Mouse (Mus musculus) A20 (cell line): Measurements from ENCODE around the gene Acox3.

Experiments
- DNase-seq: peaks from one replicate; pipeline ENCODE4 v3.0.0-alpha.2; 2011; ENCODE audit warnings: low read depth, low spot score

Gene Acox3

DNA sequence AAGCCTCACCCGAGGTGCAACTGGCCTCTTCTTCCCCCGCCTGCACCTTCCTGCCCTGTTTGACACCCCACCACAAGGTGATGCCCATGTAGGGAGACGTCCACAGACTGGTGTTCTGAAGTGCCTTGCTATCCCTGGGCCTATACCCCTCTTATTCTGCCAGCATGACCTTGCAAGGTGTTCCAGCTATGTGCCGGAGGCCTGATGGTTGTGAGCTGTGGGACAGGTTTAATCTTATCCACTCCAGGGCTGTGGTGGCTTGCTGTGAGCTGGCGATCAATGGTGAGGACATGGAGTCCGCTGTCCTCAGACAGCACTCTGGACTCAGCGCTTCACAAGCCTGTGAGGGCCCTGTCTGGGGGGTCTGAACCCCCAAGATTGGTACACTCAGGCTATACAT is 27.5 kb downstream of the Acox3 start:
- no peak for DNase-seq

DNA sequence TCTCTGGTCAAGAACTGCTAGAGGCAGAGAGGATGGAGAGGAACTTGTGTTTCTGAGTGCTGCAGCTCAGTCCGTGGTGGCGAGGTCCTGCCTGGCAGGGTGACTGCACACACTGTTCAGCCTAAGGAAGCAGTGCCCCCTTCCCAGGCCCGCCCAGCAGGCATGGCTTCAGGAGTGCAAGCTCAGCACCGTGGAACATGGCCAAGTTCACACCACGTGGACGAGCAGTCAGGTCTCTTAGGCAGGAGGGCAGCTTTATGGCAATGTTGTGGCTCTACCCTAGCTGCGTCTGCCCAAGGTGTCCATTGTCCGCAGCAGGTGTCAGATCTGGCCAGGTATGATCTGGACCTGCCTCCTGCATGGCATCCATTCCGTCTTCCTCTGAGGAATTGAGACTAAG is 28.3 kb downstream of the Acox3 start:
- no peak for DNase-seq

DNA sequence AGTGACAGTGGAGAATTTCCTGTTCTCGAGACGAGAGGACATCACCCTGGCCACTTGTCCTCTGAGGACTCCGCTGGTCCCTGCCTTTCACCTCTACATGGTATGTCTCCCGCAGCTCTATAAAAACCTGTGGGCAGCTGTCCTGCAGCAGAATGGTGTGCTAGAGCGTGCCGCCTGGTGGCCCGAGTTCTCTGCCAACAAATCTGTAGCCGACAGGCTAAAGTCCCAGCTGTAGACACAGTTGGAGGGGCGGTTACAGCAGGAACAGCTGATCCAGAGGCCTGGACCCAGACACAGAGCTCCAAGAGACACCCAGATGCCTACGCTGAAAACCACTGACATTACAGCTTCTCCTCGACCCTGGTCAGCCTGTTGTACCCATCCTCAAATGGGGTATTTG is 29.1 kb downstream of the Acox3 start:
- no peak for DNase-seq

DNA sequence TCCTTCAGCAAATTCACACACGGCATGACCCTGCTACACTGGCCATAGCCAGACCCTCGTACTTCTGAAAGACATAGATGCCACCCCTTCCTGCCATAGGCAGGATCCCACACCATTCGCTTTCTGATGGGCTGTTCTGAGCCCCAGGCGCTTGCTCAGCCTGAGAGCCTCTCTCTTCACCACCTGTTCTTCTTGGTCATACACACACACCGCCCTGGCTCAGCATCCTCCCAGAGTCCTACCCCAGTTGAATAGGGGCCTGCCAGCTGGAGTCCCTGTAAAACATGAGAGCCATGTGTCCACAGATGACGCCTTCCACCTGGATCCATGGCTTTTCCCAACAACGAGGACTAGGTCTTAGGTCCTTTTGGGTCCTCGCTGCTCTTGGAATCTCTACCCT is 29.9 kb downstream of the Acox3 start:
- no peak for DNase-seq

DNA sequence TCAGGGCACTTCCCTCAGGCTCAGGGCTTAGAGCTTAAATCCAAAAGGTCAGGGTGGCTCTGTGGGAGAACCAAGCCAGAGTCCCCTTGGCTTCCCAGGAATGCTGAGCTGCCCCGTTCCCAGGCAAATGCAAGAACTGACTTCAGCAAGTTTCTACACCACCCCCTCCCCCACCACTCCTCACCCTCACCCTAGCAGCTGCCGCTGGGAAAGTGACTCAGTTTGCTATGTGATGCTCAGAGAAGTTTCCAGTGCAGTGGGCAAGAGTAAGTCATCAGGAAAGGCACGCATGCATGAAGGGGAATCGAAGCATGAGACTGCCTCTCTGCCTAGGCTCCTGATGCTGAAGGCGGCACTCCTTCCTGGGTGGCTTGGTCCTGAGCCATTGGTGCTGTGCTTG is 34.1 kb downstream of the Acox3 start:
- no peak for DNase-seq

DNA sequence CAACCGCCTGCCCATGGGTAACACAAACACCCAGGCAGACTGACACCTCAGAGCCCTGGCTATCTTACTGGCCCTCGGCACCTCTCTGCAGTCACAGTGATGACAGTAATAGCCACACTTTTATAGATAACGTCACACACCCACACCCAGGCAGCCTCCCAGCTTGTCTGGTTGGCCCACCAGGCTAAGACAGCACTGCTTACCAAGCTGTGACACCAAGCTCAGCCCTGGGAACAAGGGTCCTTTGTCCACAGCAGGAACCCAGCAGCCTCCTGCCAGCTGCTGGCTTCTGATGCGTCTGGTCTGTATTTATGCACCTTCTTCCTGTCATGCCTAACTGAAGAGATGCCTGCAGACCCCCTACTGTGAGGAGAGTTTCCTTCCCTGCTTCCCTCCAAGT is 38.3 kb downstream of the Acox3 start:
- DNase-seq, result no peak

DNA sequence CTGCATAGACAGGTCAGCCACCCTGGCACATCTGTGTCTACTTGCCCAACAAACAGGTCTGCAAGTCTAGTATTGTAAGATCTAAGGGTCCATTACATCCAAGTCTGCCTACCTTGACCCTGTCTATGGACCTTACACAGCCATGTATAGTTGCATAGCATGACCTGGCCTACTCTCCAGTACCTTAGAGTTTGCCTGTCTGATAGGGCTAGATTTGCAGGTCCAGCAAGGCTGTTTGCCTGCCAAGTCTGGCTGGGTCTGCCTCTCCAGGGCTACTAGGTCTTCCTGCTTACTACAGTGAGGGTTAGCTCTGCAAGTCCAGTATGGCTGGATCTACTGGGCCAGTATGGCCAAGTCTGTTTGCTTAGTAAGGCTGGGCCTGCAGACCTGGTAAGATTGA is 41.0 kb downstream of the Acox3 start:
- no peak for DNase-seq

DNA sequence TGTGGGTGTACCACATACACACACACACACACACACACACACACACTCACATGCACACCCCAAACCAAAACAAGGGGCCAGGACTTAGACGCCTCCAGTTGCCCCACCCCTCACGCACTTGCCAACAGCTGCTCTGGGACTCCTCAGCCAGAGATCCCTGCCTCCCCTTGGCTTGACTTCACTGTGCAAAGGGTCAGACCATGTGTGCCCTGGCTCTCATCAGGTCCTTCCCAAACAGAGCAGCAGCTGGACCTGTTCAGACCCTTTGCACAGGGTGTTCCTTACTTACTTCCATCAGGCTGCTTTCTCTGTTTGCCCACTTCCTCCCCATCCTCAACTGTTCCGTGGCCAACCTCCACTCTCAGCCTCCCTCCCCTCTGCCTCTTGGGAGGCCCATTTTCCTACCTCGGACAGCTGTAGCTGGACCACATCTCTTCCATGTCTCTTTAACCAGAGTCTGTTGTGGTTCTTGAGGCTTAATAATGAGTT is 42.0 kb downstream of the Acox3 start:
- no peak for DNase-seq

DNA sequence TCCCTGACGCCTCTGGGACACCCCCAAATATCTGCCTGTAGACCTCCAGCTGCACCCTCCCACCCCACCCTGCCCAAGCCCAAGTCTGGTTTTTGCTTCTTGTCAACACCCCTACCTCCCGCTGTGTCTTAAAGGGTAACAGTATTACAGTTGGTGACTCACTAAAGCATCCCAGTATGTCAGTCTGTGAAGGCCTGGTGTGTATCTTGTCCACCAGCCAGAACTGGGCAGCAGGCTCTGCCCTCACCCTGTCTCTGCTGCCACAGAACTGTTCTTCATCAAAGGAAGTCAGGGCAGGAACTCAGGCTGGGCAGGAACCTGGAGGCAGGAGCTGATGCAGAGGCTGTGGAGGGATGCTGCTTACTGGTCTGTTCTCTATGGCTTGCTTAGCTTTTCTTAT is 43.6 kb downstream of the Acox3 start:
- DNase-seq, result no peak

DNA sequence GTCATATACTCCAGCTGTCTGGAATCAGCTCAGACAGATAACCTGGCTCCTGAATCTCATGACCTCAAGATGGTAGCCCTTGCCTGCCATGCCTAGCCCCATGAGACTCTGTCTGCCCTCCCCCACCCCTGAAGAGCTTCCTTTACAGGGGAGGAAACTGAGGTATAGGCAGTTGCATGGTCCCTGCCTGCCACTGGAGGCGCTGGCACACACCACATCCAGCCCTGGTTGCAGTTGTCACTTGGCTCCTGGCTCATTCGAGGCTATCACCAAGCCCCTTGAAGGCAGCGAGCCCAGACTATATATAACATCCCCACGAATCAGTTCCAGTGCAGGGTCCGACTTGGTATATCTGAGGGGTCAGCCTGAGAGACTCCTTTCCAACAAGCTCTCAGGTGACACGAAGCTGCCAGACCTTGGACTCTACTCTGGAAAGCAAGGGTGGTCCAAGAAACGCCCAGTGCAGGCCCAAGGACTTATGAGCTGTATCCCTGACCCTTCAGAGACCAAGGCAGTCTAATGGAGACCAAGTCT is 44.5 kb downstream of the Acox3 start:
- DNase-seq, result peak; percentile 19

DNA sequence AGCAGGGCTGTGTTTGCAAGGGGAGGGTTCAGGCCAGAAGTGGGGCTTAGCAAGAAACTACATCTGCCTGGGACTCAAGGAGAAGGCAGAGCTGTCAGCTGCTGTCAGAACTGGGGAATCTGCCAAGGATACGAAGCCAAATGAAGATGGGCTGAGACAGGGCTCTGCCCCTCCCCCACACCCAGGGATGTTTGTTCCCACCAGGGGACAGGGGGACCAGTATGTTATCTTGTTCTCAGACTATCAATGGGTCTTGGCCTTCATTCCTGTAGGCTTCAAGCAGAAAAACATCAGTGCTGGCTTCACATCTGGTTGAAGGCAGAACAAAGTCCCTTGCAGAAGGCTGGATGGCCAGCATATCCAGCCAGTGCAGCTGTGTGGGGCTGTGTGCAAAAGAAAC is 45.8 kb downstream of the Acox3 start:
- no peak for DNase-seq

DNA sequence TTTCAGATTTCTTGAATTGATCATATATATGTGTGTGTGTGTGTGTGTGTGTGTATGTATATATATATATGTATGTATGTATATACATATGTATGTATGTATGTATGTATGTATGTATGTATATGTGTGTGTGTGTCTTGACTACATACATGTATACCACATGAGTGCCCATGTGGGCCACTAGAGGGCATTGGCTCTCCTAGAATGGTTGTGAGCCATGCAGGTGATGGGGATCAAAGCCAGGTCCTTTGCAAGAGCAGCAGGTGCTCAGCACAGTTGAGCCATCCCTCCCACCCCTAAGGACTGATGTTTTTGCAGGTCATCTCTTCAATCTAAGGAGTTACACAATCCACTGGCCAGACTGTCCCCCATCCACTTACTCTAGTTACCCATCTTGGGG is 46.5 kb downstream of the Acox3 start:
- peak; percentile 22 for DNase-seq

DNA sequence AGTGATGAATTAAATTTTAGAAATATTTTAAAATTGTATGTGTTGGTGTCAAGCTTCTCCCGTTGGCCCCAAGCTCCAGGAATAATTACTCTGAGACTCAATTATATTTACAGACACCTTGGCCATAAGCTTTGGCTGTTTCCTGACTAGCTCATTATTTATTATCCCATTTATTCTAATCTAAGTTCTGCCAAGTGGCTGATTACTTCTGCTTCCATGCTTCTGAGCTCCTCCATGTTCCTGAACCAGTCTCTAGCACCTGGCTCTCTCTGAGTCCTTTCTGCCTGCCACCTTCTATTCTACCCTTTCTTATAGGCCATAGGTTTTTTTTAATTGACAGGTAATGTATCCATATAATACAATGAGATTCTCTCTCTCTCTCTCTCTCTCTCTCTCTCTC is 47.9 kb downstream of the Acox3 start:
- no peak for DNase-seq

DNA sequence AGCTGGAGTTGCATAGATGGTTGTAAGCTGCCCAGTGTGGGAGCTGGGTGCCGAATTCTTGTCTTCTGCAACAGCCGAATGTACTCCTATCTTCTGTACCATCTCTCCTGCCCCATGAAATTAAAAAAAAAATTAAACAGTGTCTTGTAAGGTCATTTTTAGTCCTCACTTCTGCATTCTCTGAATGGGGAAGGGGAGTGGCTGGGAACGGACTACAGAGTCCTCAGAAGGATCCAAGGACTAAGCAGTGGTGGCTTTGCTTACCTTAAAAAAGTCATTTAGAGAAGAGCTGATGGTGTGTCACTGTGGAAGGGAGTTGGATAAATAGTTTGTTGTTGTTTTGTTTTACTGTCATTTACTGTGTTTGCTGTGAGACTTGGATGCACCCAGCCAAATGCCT is 48.4 kb downstream of the Acox3 start:
- no peak for DNase-seq

DNA sequence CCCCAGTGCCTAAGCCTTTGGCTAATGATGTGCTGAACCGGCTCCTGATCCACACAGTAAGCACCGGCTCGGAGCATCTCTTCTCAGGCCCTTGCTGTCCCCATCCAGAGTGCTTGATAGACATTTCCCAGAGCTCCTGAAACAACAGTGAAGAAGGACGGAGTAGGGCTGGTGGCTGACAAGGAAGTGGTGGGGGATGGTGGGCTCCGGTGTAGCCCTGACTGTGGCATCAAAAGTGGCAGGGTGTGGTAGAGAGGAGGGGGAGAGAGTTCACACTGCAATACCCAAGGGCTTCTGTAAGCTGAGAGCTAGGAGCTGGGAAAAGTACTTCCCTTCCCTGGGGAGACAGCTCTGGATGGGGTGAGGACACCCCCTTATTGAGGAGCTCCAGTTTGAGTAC is 48.9 kb downstream of the Acox3 start:
- no peak for DNase-seq

DNA sequence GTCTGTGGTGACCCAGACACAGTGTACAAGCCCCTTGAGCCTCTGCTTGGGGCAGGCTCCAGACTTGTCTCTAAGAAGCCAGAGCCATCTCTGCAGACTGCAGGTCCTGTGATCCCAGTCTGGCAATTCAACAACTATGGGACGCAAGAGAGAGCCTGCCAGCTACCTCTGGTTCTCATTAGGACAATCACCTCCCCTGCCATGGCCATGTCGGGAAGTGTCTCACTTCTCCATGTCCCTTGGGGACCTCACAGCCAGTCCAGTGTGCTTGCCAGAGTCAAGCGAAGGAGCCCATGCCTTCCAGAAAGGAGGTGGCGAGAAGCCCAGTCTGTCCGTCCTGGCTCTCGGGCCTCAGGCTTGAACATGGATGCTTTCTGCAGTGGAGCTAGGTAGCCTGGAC is 50.0 kb downstream of the Acox3 start:
- no peak for DNase-seq

DNA sequence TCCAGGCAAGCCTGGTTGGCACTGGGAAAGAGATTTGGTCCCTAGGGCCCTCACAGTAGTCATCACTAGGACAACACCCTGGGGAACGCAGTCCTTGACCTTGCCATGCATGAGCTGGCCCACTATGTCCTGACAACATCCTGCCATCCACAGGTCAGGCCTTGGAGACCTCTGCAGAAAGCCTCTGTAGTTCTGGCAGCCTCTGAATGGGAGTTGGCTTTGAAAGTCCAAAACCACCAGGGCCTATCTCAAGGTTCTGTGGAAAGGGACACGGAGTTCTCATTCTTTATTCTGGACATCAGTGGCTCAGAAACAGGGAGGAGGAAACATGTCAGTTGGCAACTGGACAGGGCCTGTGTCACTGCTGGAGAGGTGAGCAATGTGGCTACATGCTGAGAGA is 53.2 kb downstream of the Acox3 start:
- DNase-seq, result no peak

DNA sequence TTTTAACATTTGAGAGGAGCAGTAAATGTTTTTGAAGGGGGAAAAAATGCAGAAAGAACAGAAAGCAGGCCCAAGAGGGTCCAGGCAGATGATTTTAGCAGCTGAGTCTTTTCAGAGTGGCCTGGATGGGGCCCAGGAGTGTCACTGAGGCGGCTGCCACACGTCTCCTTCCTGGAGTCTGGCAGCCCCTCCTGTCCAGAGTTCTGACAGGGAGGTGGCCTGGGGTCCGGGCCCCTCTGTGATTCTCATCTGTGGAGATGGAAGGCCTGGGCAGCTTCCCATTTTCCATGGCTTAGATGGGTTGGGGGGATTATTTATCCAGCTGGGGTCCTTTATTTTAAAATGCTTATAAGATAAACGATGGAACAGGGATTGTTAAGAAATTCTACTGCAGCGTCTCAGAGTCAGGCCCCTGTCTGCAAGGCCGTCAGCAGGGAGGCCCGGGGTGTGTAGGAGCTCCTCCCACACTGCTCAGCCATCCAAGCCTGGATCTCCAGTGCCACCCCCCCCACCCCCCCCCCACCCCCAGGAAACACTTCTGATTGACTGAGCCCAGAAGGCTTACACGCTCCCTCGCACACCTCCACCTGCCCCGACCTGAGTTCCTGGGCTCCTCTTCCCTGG is 59.2 kb downstream of the Acox3 start:
- no peak for DNase-seq

DNA sequence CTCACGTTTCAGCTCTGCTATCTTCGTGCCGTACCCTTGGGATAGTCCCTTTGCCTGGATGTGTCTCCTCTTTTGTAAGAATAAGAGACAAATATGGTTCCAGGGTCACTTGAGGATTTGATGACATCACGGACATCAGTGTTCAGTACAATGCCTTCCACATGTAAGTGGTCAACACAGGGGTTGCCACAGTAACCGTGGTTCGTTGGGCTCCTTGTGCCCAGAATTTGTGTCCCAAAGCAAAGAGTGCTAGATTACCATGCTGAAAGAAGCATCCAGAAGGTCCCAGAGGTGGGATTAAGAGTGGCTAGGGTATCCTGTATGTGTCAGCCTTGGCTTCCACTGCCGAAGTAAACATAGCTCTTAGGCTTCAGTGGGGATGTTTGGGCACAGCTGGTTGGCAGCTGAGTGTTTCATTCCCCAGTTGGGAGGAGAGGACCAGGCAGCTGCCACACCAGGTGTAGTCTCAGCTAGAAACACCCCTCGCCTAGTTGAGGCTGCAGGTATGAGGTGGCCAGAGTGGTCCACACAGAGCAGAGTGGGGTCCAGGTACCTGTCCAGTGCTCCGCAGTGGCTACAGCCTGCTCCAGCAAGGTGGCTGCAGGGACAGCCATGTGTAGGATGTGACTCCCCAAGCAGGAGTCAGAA is 60.7 kb downstream of the Acox3 start:
- DNase-seq, result no peak

DNA sequence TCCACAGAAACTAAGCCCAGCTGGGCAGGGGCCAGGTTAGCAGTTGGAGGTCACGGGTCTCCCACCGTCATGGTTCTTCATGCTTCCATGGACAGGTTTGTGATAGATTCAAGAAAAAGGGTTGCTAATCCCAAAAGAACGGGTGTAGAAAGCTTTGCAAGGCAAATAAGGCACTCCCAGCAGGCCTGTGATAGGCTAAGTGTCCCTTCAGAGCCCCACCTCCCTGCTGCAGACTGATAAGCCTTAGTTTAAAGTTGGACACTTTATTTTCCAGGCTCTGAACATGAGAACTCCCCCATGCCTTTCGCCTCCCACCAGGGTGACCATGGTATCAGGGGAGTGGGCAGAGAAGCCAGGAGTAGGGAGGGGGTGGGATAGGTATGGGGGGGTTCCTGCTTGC is 61.2 kb downstream of the Acox3 start:
- DNase-seq, result no peak

DNA sequence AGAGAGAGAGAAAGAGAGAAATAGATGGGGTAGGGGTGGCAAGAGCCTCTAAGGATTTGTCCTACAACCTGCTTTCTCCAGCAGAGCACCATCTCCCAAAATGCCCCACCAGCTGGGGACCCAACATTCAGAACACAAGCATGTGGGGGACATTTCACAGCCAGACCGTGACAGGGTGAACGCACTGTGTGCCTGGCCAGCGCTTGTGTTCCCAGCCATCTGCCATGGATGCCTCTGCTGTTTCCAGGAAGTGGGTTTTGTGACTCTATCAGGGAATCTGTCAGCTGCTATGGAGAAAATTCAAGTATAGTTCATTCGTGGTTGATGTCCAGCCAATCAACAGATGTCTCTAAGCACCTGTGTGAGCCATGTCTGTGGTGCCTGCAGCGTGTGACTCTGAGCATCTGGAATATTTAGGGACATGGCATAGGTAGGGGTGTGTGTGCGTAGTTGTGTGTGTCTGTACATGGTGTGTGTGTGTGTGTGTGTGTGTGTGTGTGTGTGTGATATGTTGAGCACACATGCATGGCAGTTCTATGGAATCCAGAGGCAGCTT is 63.2 kb downstream of the Acox3 start:
- DNase-seq, result no peak

DNA sequence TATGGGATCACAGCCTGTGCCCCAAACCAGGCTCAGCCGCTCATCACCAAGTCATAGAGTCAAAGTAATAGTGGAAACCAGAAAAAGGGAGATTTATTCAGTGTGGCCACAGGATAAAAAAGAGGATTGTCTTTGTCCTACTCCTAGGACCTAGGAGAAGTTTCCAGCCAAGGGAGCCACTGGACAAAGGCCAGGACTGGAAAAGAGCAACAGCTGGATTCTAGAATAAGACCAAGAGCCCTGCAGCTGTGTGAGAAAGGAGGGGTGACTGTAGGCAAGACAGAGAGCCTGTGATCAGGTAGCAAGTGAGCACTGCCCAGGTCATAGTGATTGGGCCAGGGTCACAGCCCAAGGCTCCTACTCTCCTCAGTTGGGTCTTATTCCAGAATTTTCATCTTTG is 64.1 kb downstream of the Acox3 start:
- DNase-seq, result no peak

DNA sequence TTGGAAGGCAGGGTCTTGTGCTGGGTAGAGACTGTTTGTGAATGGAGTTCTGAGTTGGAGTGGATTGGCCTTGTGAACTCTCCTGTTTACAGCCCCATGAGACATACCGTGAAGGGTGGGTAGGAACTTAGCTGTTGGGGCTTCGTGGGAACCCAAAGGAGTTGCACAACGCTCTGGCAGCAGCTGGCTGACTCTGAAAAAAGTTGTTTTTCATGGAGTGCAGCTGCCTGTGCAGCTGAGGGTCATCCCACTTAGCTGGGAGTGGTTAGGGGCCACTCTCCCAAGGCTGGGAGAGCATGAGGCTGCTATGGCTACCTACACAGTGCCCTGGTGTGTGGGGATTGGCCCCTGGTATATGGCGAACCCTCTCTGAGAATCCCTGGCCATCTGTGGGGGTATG is 64.7 kb downstream of the Acox3 start:
- DNase-seq, result no peak
